Mouse (Mus musculus) gastrocnemius, postnatal 36 days (tissue): ENCODE data around the gene Egfem1. TPM values are rescaled to one million over a fixed set of nuclear protein-coding genes. Genes with fewer than 3 reads are reported as not detected.

Experiments used
- DNase-seq, 2 experiments: peaks; one replicate each; pipeline ENCODE4 v3.0.0; 2022
- intact Hi-C: fragments of 180-260 bp; cut with DNase I; formaldehyde crosslinking; loops from one replicate; pipeline ENCODE4 v1.15.1; 2025
- long read RNA-seq, 2 experiments: library from polyadenylated mRNA; stranded (forward); transcript quantifications; one replicate each; pipeline ENCODE4 v2.0.0; 2021
- total RNA-seq, 2 experiments: library from RNA; stranded (reverse); gene quantifications; 2 replicates each; pipeline ENCODE4 v1.2.3; 2021

Gene Egfem1
- not detected for total RNA-seq
- long read RNA-seq, experiment 1, result 0 reads
- long read RNA-seq, experiment 2, result 0 reads

- intact Hi-C loops, result no loop called here
- DNase-seq, result no peak
Observed at GRCm38 (mm10) chr3:29081952-29082295, at the start of gene Egfem1. TSS of gene Egfem1 (plus strand) at chr3:29082023.

GRCm38 (mm10) chr3:29033107-29033506, 48.7 kb upstream of the Egfem1 start:
- DNase-seq, result no peak
- intact Hi-C loops, result no loop called here

GRCm38 (mm10) chr3:29036146-29036545, 45.7 kb upstream of the Egfem1 start:
- DNase-seq, result no peak
- intact Hi-C loops, result loop anchor here (5.0 kb wide), 1 partner anchor 691 kb away; no protein-coding TSS in a partner anchor

GRCm38 (mm10) chr3:29036620-29037019, 45.2 kb upstream of the Egfem1 start:
- no peak for DNase-seq
- intact Hi-C loops, result loop anchor here (5.0 kb wide), 1 partner anchor 691 kb away; no protein-coding TSS in a partner anchor

GRCm38 (mm10) chr3:29040064-29040463, 41.8 kb upstream of the Egfem1 start:
- intact Hi-C loops, result no loop called here
- DNase-seq, result no peak

GRCm38 (mm10) chr3:29046281-29046680, 35.5 kb upstream of the Egfem1 start:
- intact Hi-C loops, result no loop called here
- DNase-seq, result no peak

GRCm38 (mm10) chr3:29047273-29047932, 34.4 kb upstream of the Egfem1 start:
- DNase-seq, result no peak
- intact Hi-C loops, result no loop called here

GRCm38 (mm10) chr3:29063156-29063555, 18.7 kb upstream of the Egfem1 start:
- intact Hi-C loops, result no loop called here
- DNase-seq, result no peak

GRCm38 (mm10) chr3:29068428-29069098, 13.3 kb upstream of the Egfem1 start:
- intact Hi-C loops, result no loop called here
- no peak for DNase-seq

- intact Hi-C loops, result no loop called here
- DNase-seq, result no peak
Observed at GRCm38 (mm10) chr3:29071315-29071714, 10.5 kb upstream of the Egfem1 start.

- no peak for DNase-seq
- intact Hi-C loops, result no loop called here
Observed at GRCm38 (mm10) chr3:29081517-29081916, 306 bp upstream of the Egfem1 start.

- DNase-seq, result no peak
- intact Hi-C loops, result no loop called here
Observed at GRCm38 (mm10) chr3:29082296-29082995, 623 bp downstream of the Egfem1 start.

GRCm38 (mm10) chr3:29082996-29083350, 1.1 kb downstream of the Egfem1 start:
- intact Hi-C loops, result no loop called here
- no peak for DNase-seq

GRCm38 (mm10) chr3:29098467-29098866, 16.6 kb downstream of the Egfem1 start:
- no peak for DNase-seq
- intact Hi-C loops, result no loop called here

GRCm38 (mm10) chr3:29106016-29106723, 24.3 kb downstream of the Egfem1 start:
- DNase-seq, result no peak
- intact Hi-C loops, result no loop called here

- DNase-seq, result no peak
- intact Hi-C loops, result no loop called here
Observed at GRCm38 (mm10) chr3:29107134-29107533, 25.3 kb downstream of the Egfem1 start.

- no peak for DNase-seq
- intact Hi-C loops, result no loop called here
Observed at GRCm38 (mm10) chr3:29110321-29110720, 28.5 kb downstream of the Egfem1 start.

- intact Hi-C loops, result no loop called here
- DNase-seq, result no peak
Observed at GRCm38 (mm10) chr3:29114517-29114916, 32.7 kb downstream of the Egfem1 start.

- DNase-seq, result no peak
- intact Hi-C loops, result no loop called here
Observed at GRCm38 (mm10) chr3:29117379-29117778, 35.6 kb downstream of the Egfem1 start.

GRCm38 (mm10) chr3:29122556-29122955, 40.7 kb downstream of the Egfem1 start:
- intact Hi-C loops, result no loop called here
- no peak for DNase-seq
